Mouse (Mus musculus) lung, adult 10 weeks (tissue): ENCODE data around the gene Prickle2. TPM values are rescaled to one million over a fixed set of nuclear protein-coding genes. Genes with fewer than 3 reads are reported as not detected.

Experiments
- polyA plus RNA-seq: library from polyadenylated mRNA; stranded (reverse); fragments of 350-450 nt; fragmentation: Illumina TruSeq; extraction: RNeasy Lipid Tissue Mini Kit (QIAGEN cat#74804); gene quantifications from one replicate; pipeline ENCODE4 v1.2.3, GENCODE M21; 2014; ENCODE audit warnings: low read depth, low replicate concordance; ENCODE audit not compliant: insufficient read depth

The Prickle2 gene
- 12.8 TPM for polyA plus RNA-seq

GRCm38 (mm10) chr6:92706145-92706466, at the start of gene Prickle2:
Gene Prickle2, minus strand, starts transcription at chr6:92706155.

Other genes starting within 250 kb of the Prickle2 start
- 0.86 TPM for gene A730049H05Rik, start 110.3 kb upstream of the Prickle2 start, polyA plus RNA-seq
- gene Gm15737, start 163.2 kb upstream of the Prickle2 start, polyA plus RNA-seq = not detected
- 4.3 TPM for gene Adamts9, start 237.3 kb upstream of the Prickle2 start, polyA plus RNA-seq